Mouse (Mus musculus) skeletal muscle tissue, postnatal 0 days (tissue): ENCODE measurements around the gene Magea5. TPM values are rescaled to one million over a fixed set of nuclear protein-coding genes. Genes with fewer than 3 reads are reported as not detected.

Experiments
- polyA plus RNA-seq: library from polyadenylated mRNA; unstranded; fragments of >200 nt; fragmentation: Nextera tagmentation; extraction: Ambion mirVana; gene quantifications from 2 replicates; pipeline ENCODE4 v1.2.1, GENCODE M21; 2015

The Magea5 gene
- not detected in 2 replicates for polyA plus RNA-seq

DNA sequence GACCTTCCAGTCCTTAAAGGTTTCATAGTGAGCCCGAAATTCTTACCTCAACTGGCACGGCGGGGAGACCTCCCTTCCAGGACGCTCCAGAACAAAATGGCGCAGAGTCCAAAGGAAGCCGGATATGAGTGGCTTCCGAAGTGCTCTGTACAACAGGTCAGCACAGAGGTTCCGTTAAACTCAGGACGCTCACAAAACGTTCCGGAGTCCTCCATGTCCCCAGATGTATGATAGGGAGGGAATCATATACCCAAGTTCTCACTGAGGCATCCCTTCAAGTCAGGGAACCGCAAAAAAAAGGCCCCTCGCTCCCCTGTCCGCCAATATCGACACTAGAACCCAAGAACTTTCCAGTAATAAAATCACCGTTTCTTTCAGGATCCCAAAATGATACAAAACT is at the start of gene Magea5:
Gene Magea5 (minus strand): TSS at position 101 of the 400 bp plus-strand sequence.

DNA sequence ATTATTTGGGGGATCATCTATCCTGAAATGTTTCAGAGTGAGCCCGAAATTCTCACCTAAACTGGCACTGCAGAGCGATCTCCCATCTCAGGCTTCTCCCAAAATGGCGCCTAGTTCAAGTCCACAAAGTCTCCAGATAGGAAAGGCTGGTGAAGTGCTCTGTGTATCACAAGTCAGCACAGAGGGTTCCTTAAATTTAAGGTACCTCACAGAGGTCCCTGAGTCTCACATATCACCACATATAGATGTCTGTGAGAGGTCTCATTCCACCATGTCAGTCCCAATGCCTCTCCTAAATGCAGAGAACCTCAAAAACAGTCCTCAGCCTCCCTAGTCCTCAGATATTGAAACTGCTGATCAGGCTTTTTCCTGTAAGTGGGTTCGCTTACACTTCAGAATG is 30.6 kb upstream of the Magea5 start, which contains the start of gene Magea2:
Gene Magea2 (minus strand): TSS at position 101 of the 400 bp plus-strand sequence.

DNA sequence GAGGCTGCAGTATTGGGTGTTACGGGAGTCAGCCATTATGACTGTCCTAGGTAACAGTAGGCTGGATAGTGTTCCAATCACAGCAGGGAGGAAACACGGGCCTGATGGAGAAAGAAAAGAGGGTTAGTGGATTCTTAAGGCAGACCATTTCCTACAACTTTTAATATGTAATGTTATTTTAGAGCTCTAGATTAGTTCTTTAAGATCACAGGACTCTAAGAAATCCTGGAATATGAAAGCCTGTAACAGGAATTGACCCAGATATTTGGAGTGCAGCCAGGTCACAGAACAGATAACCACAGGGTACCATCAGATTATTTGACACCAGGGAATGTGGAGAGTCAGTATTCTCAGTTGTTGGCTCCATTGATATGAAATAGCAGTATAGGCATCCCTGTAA is 26.7 kb upstream of the Magea5 start, which contains the start of gene Magea1:
Gene Magea1 (minus strand): TSS at position 101 of the 400 bp plus-strand sequence.

Other genes with a start within 250 kb of the Magea5 start
- not detected in 2 replicates for gene Cldn34b1, start 172.9 kb downstream of the Magea5 start, polyA plus RNA-seq
- gene Magea6, start 127.2 kb downstream of the Magea5 start, polyA plus RNA-seq: not detected in 2 replicates
- not detected in 2 replicates for gene Magea3, start 113.6 kb downstream of the Magea5 start, polyA plus RNA-seq
- gene Magea8, start 67.3 kb downstream of the Magea5 start, polyA plus RNA-seq: not detected in 2 replicates
- gene Magea1, start 26.6 kb upstream of the Magea5 start, polyA plus RNA-seq: not detected in 2 replicates
- not detected in 2 replicates for gene Magea2, start 30.5 kb upstream of the Magea5 start, polyA plus RNA-seq
- gene Cldn34b2, start 65.3 kb upstream of the Magea5 start, polyA plus RNA-seq: not detected in 2 replicates
- gene Sat1, start 153.3 kb upstream of the Magea5 start, polyA plus RNA-seq: 111 and 128 TPM in 2 replicates
- gene Acot9, start 199.3 kb upstream of the Magea5 start, polyA plus RNA-seq: 69.9 and 70.0 TPM in 2 replicates